Mouse (Mus musculus) liver, embryonic 14.5 days (tissue): Measurements from ENCODE around the gene Cep164. TPM values are rescaled to one million over a fixed set of nuclear protein-coding genes. Genes with fewer than 3 reads are reported as not detected.
A peak's percentile ranks its signal among the peaks of the same experiment; 100 is the strongest.

ENCODE experiments used
- ATAC-seq: fragments of 200-750 bp; cut with Nextera tagmentation; 2 replicates; pipeline ENCODE4 v1.8.0; 2017; ENCODE audit warnings: moderate number of reproducible peaks, mild to moderate bottlenecking, moderate library complexity; ENCODE audit not compliant: insufficient read depth
- DNase-seq, 3 experiments: peaks; one replicate each; pipeline ENCODE4 v3.0.0-alpha.2; 2012 to 2013; ENCODE audit warnings: low read depth in 3 of 3, low spot score in 3 of 3
- H3K27ac ChIP-seq: fragments of 300-500 bp; sonication (generic); 2 replicates; pipeline ENCODE4 v1.5.1; 2014; ENCODE audit warnings: moderate library complexity, mild to moderate bottlenecking, control low read depth, inconsistent platforms
- H3K27me3 ChIP-seq: fragments of 300-500 bp; sonication (generic); 2 replicates; pipeline ENCODE4 v1.6.1; 2014; ENCODE audit warnings: mild to moderate bottlenecking, low read length, moderate library complexity; ENCODE audit not compliant: control insufficient read depth, insufficient read depth
- H3K36me3 ChIP-seq: fragments of 300-500 bp; sonication (generic); replicated peaks from 2 replicates; pipeline ENCODE4 v1.6.1; 2014; ENCODE audit warnings: low read depth; ENCODE audit not compliant: control insufficient read depth, insufficient read depth
- H3K4me1 ChIP-seq, 2 experiments: fragments of 200-500 bp in 1 of 2; fragments of 300-500 bp in 1 of 2; sonication (generic) in 1 of 2; replicated peaks; 2 replicates each; pipeline ENCODE4 v1.6.1; 2012 to 2014; ENCODE audit warnings: antibody characterized with exemption in 1 of 2, inconsistent platforms in 1 of 2, low read length in 1 of 2; ENCODE audit not compliant: control insufficient read depth in 2 of 2, insufficient read depth in 2 of 2
- H3K4me2 ChIP-seq: fragments of 300-500 bp; sonication (generic); 2 replicates; pipeline ENCODE4 v1.6.1; 2014; ENCODE audit warnings: low read depth, mild to moderate bottlenecking, control low read depth, moderate library complexity
- H3K4me3 ChIP-seq, 2 experiments: fragments of 200-500 bp in 1 of 2; fragments of 300-500 bp in 1 of 2; sonication (generic) in 1 of 2; 2 replicates each; pipeline ENCODE4 v1.5.1; 2012 to 2014; ENCODE audit warnings: low read depth in 2 of 2, low read length in 2 of 2, mild to moderate bottlenecking in 2 of 2, control low read depth in 1 of 2, inconsistent platforms in 1 of 2, moderate library complexity in 1 of 2; ENCODE audit not compliant: insufficient read depth in 1 of 2
- H3K9ac ChIP-seq: fragments of 300-500 bp; sonication (generic); replicated peaks from 2 replicates; pipeline ENCODE4 v1.6.1; 2014; ENCODE audit warnings: mild to moderate bottlenecking, control low read depth, moderate library complexity
- H3K9me3 ChIP-seq: fragments of 300-500 bp; sonication (generic); 2 replicates; pipeline ENCODE4 v1.6.1; 2016; ENCODE audit warnings: low read length, mixed read lengths; ENCODE audit not compliant: control insufficient read depth
- CTCF ChIP-seq: IDR thresholded peaks from 2 replicates; pipeline ENCODE4 v1.5.1; 2016; ENCODE audit warnings: antibody characterized with exemption, low read depth, control low read depth
- EP300 ChIP-seq: IDR thresholded peaks from 2 replicates; pipeline ENCODE4 v1.6.1; 2016; ENCODE audit warnings: antibody characterized with exemption, low read depth
- WGBS: fragments of 180-500 bp; shearing (Covaris S2); extraction: QIAGEN DNeasy Blood & Tissue Kit; methylation state at CpG from one replicate; pipeline ENCODE4 v1.1.7; 2014; ENCODE audit not compliant: insufficient replicate concordance; 5-methylcytosine and 5-hydroxymethylcytosine counted together
- polyA plus RNA-seq, 2 experiments: library from polyadenylated mRNA; depleted of rRNA in 1 of 2; stranded (reverse) in 1 of 2; unstranded in 1 of 2; fragments of >200 nt; fragmentation: Nextera tagmentation in 1 of 2; extraction: Ambion mirVana in 1 of 2; gene quantifications; 2 replicates each; pipeline versions ENCODE4 v1.2.1 to v1.2.3; 2012 to 2014

Gene Cep164
- polyA plus RNA-seq, 2 experiments, result 3.7 to 5.7 TPM

GRCm38 (mm10) chr9:45749917-45750316 lies 78.6 kb downstream of the Cep164 start:
- ATAC-seq, result no peak
- H3K9ac ChIP-seq, result no peak overlapping the region
- 65% methylated on average over 4 of the region's 4 CpGs for WGBS
- DNase-seq, result no peak
- no peak overlapping the region for H3K4me2 ChIP-seq
- H3K27me3 ChIP-seq, result no peaks in the 10 kb centered on the region
- H3K27ac ChIP-seq, result no peak overlapping the region
- no peak overlapping the region for H3K4me3 ChIP-seq
- no peaks in the 10 kb centered on the region for H3K4me1 ChIP-seq
- TF ChIP-seq EP300 (no peak), CTCF (no peak)
- H3K9me3 ChIP-seq, result no peaks in the 10 kb centered on the region
- no peaks in the 10 kb centered on the region for H3K36me3 ChIP-seq

- WGBS, result 26% methylated on average over 7 of the region's 7 CpGs
- TF ChIP-seq EP300 (0 out of 2 replicates have a peak, but pooled peaks have one; percentile 11), CTCF (no peak)
- H3K27ac ChIP-seq, result no peak overlapping the region
- DNase-seq, result peak in 1 of 3 experiments; percentile 14
- no peak overlapping the region for H3K4me3 ChIP-seq
- H3K27me3 ChIP-seq, result no peaks in the 10 kb centered on the region
- no peaks in the 10 kb centered on the region for H3K36me3 ChIP-seq
- peak; percentile 61; the same call in 1 of the 2 replicates for ATAC-seq
- no peaks in the 10 kb centered on the region for H3K9me3 ChIP-seq
- H3K4me2 ChIP-seq, result no peak overlapping the region
- H3K4me1 ChIP-seq, result no peaks in the 10 kb centered on the region
- H3K9ac ChIP-seq, result no peak overlapping the region
Measured at GRCm38 (mm10) chr9:45745451-45745850, 83.0 kb downstream of the Cep164 start.

GRCm38 (mm10) chr9:45740584-45740980 lies 87.9 kb downstream of the Cep164 start:
- 44% methylated on average over 2 of the region's 2 CpGs for WGBS
- Histone ChIP-seq H3K9ac (no peak overlapping the region), H3K27ac (no peak overlapping the region), H3K27me3 (no peaks in the 10 kb centered on the region), H3K36me3 (no peaks in the 10 kb centered on the region), H3K4me3 (no peak overlapping the region), H3K4me1 (no peaks in the 10 kb centered on the region), H3K4me2 (no peak overlapping the region), H3K9me3 (no peaks in the 10 kb centered on the region)
- TF ChIP-seq EP300 (no peak), CTCF (peak; percentile 23; the same call in 1 of the 2 replicates)
- no peak for DNase-seq
- ATAC-seq, result no peak

- no peak overlapping the region for H3K4me3 ChIP-seq
- no peaks in the 10 kb centered on the region for H3K36me3 ChIP-seq
- H3K9me3 ChIP-seq, result no peaks in the 10 kb centered on the region
- no peaks in the 10 kb centered on the region for H3K27me3 ChIP-seq
- H3K27ac ChIP-seq, result no peak overlapping the region
- no peaks in the 10 kb centered on the region for H3K4me1 ChIP-seq
- 56% methylated on average over 17 of the region's 17 CpGs for WGBS
- TF ChIP-seq CTCF (no peak), EP300 (no peak)
- no peak overlapping the region for H3K4me2 ChIP-seq
- no peak overlapping the region for H3K9ac ChIP-seq
- DNase-seq (no peak), ATAC-seq (no peak)
Measured at GRCm38 (mm10) chr9:45739702-45740583, 88.5 kb downstream of the Cep164 start.

GRCm38 (mm10) chr9:45739001-45739701 lies 89.3 kb downstream of the Cep164 start:
- no peaks in the 10 kb centered on the region for H3K27me3 ChIP-seq
- H3K36me3 ChIP-seq, result no peaks in the 10 kb centered on the region
- no peaks in the 10 kb centered on the region for H3K9me3 ChIP-seq
- WGBS, result 52% methylated on average over 12 of the region's 12 CpGs
- no peaks in the 10 kb centered on the region for H3K4me1 ChIP-seq
- H3K27ac ChIP-seq, result no peak overlapping the region
- no peak for TF ChIP-seq CTCF
- no peak for TF ChIP-seq EP300
- H3K4me2 ChIP-seq, result no peak overlapping the region
- H3K4me3 ChIP-seq, result no peak overlapping the region
- ATAC-seq (no peak), DNase-seq (no peak)
- no peak overlapping the region for H3K9ac ChIP-seq
